Mouse (Mus musculus) 3T3-L1 (cell line): Measurements from ENCODE around the gene Kantr.
"Not testable (repeated sequence)": the region's sequence is repeated elsewhere in the genome, so short reads cannot be mapped to it uniquely, and the experiment has no call there.

ENCODE experiments used
- DNase-seq: peaks from one replicate; pipeline ENCODE4 v3.0.0-alpha.2; 2015; ENCODE audit warnings: low read depth, low spot score

Gene Kantr

GRCm38 (mm10) chrX:152326996-152327688 is at the start of gene Kantr:
Gene Kantr, minus strand, starts transcription at chrX:152327495.
- DNase-seq: peak; percentile 94

GRCm38 (mm10) chrX:152368397-152369273 is 41.3 kb upstream of the Kantr start, which contains the start of gene Gpr173:
Gene Gpr173, minus strand, starts transcription at chrX:152368704.
- peak; percentile 67 for DNase-seq

GRCm38 (mm10) chrX:152368054-152368396 is 40.7 kb upstream of the Kantr start:
- DNase-seq: peak; percentile 4

- peak; percentile 45 for DNase-seq
Measured at GRCm38 (mm10) chrX:152366418-152366817, 39.1 kb upstream of the Kantr start.

GRCm38 (mm10) chrX:152352553-152353153 is 25.4 kb upstream of the Kantr start:
- peak; percentile 79 for DNase-seq

- DNase-seq: no peak
Measured at GRCm38 (mm10) chrX:152347041-152347440, 19.7 kb upstream of the Kantr start.

GRCm38 (mm10) chrX:152346587-152346986 is 19.3 kb upstream of the Kantr start:
- DNase-seq: no peak

- DNase-seq: no peak
Measured at GRCm38 (mm10) chrX:152342903-152343302, 15.6 kb upstream of the Kantr start.

- peak; percentile 97 for DNase-seq
Measured at GRCm38 (mm10) chrX:152342358-152342901, 15.1 kb upstream of the Kantr start, which contains the start of gene Tspyl2. Gene Tspyl2, minus strand, starts transcription at chrX:152342425.

GRCm38 (mm10) chrX:152341496-152341895 is 14.2 kb upstream of the Kantr start:
- peak; percentile 55 for DNase-seq

- DNase-seq: peak; percentile 96
Measured at GRCm38 (mm10) chrX:152336546-152337332, 9.4 kb upstream of the Kantr start.

- DNase-seq: not testable (repeated sequence)
Measured at GRCm38 (mm10) chrX:152336123-152336522, 8.8 kb upstream of the Kantr start.

- not testable (repeated sequence) for DNase-seq
Measured at GRCm38 (mm10) chrX:152329400-152329799, 2.1 kb upstream of the Kantr start.

- DNase-seq: no peak
Measured at GRCm38 (mm10) chrX:152327689-152328052, 376 bp upstream of the Kantr start.

GRCm38 (mm10) chrX:152323584-152323983 is 3.7 kb downstream of the Kantr start:
- peak; percentile 43 for DNase-seq

GRCm38 (mm10) chrX:152322776-152323175 is 4.5 kb downstream of the Kantr start:
- DNase-seq: no peak

GRCm38 (mm10) chrX:152320535-152320934 is 6.8 kb downstream of the Kantr start:
- DNase-seq: no peak

GRCm38 (mm10) chrX:152307942-152308341 is 19.4 kb downstream of the Kantr start:
- peak; percentile 58 for DNase-seq

- DNase-seq: no peak
Measured at GRCm38 (mm10) chrX:152307371-152307770, 19.9 kb downstream of the Kantr start.

- no peak for DNase-seq
Measured at GRCm38 (mm10) chrX:152306224-152306623, 21.1 kb downstream of the Kantr start.

- DNase-seq: not testable (repeated sequence)
Measured at GRCm38 (mm10) chrX:152287026-152287425, 40.3 kb downstream of the Kantr start.
